Mouse (Mus musculus) megakaryocyte progenitor cell, adult 5-6 weeks (primary cell): ENCODE data around the gene Suz12. TPM values are rescaled to one million over a fixed set of nuclear protein-coding genes. Genes with fewer than 3 reads are reported as not detected.
"Not testable (repeated sequence)": the region's sequence is repeated elsewhere in the genome, so short reads cannot be mapped to it uniquely, and the experiment has no call there.

Experiments used
- ATAC-seq: replicated peaks from 2 replicates; pipeline ENCODE4 v1.8.0; 2016; ENCODE audit warnings: mild to moderate bottlenecking, moderate TSS enrichment, inconsistent platforms; ENCODE audit not compliant: poor library complexity
- total RNA-seq, 2 experiments: library from RNA; stranded (forward) in 1 of 2; stranded (reverse) in 1 of 2; fragments of 157-497, 149-512 nt in 1 of 2; fragments of 200-1000 nt in 1 of 2; gene quantifications; 2 replicates each; pipeline versions ENCODE4 v1.2.3 to v1.2.4; 2015 to 2017

Suz12 gene
- total RNA-seq, 2 experiments from 2014 or later: 81.3 to 138 TPM

DNA sequence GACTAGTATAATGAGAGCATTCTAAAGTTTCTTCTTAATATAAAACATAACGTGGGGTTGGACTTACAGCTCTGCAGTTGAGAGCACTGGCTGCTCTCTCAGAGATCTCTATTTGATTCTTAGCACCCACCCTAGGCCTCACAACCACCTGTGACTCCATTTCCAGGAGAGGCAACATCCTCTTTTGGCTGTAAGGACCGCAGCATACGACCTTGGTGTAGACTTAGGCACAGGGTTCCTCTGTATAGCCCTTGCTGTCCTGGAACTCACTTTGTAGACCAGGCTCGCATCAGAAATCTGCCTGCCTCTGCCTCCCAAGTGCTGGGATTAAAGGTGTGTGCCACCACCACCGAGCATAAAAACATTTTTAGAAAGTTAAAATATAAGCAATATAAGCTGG, 1.3 kb upstream of the Suz12 start:
- ATAC-seq: no peak

DNA sequence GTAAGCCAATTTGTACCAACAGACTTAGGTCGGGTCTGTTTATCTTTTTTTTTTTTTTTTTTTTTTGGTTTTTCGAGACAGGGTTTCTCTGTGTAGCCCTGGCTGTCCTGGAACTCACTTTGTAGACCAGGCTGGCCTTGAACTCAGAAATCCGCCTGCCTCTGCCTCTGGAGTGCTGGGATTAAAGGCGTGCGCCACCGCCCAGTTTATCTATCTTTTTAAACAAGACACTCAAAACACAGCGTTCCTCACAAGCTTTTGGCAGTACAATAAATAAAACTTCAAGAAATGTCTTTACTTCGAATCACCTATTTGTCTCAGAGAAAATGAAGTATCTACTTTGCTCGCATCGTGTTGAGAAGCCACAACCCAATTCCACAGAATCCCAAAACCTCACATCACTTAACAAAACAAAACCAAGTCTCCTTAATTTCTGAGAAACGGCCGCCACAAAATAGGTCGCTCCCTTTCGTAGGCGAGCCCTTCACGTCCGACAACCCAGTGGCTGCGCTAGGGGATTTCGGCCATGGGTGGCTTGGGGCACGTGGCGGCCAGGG, 793 bp upstream of the Suz12 start:
- ATAC-seq: no peak

DNA sequence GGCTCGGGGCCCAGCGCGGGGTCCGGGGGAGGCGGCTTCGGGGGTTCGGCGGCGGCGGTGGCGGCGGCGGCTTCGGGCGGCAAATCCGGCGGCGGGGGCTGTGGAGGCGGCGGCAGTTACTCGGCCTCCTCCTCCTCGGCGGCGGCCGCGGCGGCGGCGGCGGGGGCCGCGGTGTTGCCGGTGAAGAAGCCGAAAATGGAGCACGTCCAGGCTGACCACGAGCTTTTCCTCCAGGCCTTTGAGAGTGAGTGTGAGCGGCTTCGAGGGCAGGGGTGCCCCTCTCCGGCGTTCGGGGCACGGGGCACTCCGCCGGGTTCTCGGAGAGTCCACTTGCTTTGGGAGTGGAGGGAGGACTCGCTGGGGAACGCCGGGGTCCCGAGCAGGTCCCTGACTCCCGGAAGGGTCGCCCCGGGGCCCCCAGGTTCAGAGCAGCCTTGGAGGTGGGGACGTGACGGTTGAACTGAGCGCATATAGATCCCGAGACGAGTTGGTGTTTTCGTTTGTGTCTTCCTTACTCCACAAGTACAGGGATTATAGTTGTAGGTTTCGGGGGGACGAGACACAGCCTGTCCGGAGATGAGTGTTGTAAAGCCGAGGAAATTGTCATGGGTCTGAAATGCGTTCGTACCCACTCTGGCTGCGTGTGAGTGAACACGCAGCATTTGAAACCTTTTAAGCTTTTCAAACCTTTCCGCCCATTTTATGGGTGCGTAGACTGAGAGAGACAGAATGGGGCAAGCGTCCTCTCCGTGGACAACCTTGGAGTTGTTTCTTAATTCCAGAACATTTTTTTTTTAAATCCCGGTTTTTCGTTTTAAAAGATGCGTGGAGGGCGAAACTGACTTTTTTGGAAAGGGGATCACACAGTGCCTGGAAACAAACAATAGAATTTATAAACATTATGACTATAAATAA, 707 bp downstream of the Suz12 start:
- ATAC-seq: no peak

DNA sequence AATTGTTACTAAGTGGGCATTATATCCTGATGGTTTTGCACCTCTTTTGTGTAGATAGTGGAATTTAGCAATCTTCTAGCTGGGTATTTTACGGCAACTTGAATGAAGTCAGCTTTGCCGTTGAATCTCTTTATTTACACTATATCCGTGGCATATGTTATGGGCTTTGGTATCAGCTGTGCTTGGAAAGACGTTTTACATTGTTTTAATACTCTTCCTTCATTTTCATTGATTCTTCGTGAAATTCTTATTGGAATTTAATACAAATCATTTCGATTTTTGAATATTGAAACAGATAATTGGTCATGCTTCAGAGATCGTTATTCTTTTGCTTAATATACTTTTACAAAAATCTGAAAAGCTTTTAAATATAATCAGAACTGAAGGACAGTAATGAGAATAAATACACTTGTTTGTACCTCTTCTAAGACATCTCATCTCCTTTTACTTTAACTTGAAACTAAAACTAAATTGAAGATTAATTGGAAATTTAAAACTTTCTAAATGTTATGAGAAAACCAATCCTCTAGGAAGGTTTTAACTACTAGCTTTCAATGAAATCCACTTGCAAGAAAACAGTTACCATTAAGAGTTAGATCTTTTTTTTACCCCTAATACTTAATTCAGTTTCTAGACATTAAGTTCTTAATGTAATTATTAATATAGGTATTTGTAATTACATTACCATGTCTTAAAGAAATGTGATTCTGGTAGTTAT, 1.5 kb downstream of the Suz12 start:
- no peak for ATAC-seq

DNA sequence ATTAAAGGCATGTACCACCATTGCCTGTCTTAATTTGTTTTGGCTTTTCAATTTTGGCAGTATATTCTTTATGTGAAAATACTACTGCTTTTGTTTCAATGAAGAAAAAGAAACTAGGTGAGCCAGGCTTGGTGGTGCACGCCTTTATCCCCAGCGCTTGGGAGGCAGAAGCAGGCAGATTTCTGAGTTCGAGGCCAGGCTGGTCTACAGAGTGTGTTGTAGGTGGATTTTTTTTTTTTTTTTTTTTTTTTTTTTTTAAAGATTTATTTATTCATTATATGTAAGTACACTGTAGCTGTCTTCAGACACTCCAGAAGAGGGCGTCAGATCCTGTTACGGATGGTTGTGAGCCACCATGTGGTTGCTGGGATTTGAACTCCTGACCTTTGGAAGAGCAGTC, 23.6 kb downstream of the Suz12 start:
- not testable (repeated sequence) for ATAC-seq

DNA sequence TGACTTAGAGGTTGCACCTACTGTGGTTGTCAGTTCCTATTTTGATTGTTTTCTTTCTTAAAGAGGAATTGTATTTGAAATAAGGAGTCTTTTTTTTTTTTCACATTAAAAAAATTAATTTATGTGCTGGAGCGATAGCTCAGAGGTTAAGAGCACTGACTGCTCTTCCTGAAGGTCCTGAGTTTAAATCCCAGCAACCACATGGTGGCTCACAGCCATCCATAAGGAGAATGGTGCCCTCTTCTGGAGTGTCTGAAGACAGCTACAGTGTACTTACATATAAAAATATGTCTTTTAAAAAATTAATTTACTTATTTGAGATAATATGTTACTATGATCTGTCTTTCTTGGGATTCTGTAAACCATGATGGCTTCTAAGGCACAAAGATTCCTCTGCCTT, 26.9 kb downstream of the Suz12 start:
- ATAC-seq: no peak

DNA sequence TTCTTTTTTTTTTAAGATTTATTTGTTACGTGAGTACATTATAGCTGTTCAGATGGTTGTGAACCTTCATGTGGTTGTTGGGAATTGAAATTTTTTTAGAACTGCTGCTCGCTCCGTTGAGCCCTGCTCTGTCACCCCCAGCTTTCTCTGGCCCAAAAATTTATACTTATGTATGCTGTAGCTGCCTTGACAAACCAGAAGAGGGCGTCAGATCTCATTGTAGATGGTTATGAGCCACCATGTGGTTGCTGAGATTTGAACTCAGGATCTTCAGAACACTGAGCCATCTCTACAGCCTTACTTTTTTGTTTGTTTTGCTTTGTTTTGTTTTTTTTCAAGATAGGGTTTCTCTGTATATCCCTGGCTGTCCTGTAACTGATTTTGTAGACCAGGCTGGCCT, 28.4 kb downstream of the Suz12 start:
- no peak for ATAC-seq

DNA sequence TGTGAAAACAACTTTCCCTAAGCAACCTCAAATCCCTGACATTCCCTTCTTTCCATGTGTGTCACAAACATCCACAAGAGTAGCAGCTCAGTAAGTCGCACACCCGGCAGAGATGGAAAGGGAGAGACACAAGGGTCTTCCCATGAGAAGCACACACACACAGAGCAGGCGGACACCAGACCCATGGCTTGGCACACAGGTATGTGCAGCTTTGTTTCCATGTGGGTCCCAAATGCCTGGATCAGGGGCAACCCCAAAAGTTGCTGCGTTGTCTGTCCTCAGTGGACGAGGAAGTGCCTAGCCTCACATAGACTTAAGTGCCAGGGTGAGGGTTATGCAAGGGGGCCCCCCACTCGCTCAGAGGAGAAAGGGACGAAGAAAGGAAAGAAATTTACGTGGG, 44.6 kb downstream of the Suz12 start:
- no peak for ATAC-seq

DNA sequence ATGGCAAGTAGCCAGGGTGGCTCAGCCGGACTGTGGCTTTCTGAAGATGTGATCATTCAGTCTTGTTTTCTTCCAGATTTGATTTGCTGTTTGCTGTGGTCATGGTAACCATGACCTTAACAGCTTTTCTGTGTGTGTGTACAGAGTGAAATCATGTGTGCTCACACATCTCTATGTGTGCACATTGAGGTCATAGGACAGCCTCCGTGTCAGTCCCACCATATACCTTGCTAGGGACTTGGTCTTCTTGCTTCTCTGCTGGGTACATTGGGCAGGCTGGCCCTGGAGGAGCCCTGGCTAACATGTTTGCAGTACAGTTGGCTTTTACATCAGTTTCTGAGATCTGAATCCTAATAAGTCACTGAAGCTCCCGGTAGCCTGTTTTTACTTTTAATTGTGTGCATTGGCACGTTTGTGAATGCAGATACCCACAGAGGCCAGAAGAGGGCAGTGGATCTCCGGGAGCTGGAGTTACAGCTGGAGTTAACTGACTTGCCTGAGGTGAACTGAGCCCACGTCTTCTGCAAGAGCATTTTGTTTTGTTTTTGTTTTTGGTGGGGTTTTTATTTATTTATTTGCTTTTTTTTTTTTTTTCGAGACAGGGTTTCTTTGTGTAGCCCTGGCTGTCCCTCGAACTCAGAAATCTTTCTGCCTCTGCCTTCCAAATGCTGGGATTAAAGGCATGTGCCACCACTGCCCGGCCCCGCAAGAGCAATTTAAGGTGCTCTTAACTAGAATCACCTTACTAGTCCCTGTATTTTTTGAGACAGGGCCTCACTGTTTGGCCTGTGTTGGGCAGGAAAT, 49.9 kb downstream of the Suz12 start:
- peak; percentile 97 for ATAC-seq

DNA sequence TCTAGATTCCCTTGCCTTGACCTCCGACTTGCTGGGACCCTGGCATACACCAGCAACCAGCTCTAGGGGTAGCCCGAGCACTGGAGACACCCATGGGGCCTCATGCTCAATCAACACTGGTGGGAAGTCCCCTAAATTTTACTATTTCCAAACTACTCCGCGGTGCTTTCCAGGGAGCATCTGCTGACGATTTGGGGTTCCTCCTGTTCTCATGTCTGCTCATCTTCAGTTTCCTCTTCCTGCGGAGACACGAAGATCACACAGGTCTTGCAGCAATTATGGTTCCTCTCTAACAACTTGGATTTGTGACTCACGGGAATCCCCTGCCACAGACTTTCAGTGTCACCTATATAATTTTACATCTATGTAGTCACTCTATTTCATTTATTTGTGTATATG, 50.5 kb downstream of the Suz12 start:
- ATAC-seq: 0 out of 2 replicates have a peak, but pooled peaks have one; percentile 6

DNA sequence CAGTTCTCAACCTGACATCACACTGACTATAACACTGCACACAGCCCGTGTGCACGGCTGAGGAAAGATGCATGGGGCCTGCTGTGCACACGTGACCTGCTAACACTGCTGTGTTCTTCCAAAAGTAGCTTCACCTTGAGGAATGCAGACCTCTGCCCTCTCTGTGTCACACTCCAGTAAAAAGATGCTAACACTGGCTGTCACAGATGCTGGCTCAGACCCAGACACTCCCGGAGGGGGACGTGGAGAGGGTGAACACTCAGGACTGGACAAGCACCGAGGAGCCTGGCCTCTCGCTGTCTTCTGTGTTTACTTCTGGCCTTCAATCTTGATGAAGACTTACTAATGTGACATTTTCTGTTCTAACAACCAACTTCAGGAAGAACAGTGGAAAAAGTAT, 54.0 kb downstream of the Suz12 start:
- ATAC-seq: no peak

DNA sequence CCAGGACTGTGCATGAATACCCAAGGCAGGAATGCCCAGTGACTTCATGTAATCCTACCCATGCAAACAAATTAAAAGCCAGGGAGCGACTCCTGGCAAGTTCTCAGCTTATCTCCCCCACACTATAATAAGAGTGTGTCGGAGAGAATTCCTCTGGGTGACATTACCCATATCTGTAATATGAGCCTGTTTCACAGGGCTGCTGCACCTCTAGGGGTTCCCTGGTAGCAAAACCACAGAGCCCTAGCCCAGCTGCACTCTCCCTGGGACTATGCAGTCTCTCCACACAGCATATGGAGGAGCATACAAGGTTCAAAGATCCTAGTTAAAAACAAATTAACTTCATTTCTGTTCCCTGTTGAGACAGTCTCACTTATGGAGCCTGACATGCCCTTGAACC, 57.2 kb downstream of the Suz12 start:
- no peak for ATAC-seq

DNA sequence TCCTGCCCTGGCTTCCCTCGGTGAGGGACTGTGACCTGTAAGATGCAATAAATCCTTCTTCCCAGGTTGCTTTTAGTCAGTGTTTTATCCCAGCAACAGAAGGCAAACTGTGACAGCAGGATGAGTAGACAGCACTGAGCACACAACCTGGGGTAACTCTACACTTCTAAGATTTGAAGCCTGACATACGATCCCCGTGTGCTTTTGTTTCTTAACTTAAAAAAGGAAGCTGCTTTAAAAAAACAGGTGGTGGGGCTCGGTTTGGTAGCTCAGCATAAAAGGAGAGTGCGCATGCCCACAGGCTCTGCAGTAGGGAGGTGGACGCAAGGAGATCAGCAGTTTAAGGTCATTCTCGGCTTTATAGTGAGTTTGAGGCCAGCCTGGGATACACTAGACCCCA, 59.5 kb downstream of the Suz12 start:
- ATAC-seq: no peak

DNA sequence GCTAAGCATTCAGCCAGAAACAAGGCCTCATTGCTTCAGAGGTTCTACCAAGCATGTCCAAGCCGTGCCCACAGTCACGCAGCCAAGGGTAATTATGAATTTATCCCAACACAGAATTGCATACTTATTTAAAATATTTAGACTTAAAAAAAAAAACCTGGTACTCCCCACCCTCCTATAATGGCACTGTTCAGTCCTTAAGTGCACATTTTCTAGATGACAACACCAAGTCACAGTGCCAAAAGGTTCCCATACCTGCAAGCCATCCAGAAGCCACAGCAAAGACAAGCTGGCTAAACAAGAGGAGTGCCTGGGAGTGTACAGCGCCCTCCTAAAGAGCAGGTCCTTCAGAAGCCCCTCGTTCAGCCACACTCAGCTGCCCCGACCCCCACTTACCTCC, 60.3 kb downstream of the Suz12 start:
- no peak for ATAC-seq

DNA sequence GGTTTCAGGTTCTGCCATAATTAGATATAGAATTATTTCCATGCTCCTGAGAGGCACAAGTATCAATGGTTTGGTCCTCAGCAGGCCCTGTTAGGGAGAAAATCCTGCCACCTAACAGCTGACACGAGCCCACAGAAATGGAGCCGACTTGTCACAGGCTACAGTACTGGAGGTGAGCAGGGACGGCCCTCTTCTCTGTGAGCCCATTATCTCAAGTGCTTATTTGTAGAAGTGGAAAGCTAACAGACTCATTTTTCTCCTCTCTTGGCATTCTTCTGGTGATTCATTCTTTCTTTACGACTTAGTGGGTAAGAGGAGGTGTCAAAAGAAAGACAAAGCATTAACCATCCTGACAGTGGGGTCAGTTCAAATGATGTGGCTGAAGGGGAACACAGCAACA, 61.8 kb downstream of the Suz12 start:
- no peak for ATAC-seq

DNA sequence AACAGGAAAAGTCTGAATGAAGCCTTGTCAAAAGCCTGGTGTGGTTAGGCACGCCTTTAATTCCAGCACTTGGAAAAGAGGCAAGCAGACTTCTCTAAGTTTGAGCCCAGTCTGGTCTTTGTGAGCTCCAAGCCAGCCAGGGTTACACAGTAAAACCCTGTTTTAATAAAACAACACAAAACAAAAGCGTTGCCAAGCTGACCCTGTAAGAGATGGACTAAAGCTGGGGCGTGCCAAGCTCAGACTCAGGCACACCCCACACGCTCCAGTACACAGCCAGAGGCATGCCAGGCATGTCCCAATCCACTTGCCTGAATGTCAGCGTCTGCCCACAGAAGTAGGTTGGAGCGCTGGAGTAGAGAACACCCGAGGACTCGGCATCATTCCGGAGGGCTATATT, 63.2 kb downstream of the Suz12 start:
- no peak for ATAC-seq

DNA sequence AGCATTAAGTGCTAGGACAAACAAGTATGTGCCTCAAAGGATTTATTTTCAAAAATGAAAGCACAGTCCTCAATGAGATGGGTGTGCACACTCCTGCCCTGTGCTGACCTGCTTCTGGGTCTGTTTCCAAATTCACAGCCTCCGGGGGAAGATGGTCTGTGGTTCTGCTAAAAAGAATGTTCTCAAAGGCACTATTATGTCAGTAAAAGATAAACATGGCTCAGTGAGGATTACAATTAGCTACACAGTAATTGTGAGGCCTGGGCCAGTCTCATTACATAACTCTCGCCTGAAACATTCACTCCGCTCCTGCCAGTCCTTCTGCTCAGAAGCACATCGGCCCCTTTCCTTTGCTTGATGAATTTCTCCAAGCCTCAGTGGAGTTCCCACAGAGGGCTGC, 69.3 kb downstream of the Suz12 start:
- ATAC-seq: no peak

DNA sequence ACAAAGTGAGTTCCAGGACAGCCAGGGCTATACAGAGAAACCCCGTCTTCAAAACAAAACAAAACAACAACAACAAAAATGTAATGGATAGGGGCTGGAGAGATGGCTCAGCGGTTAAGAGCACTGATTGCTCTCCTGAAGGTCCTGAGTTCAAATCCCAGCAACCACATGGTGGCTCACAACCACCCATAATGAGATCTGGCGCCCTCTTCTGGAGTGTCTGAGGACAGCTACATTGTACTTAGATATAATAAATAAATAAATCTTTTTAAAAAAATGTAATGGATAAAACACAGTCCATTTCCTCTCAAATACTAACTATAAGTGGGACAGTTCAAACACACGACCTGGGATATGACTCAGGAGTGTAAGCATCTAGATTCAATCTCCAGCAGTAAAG, 73.5 kb downstream of the Suz12 start:
- ATAC-seq: not testable (repeated sequence)

DNA sequence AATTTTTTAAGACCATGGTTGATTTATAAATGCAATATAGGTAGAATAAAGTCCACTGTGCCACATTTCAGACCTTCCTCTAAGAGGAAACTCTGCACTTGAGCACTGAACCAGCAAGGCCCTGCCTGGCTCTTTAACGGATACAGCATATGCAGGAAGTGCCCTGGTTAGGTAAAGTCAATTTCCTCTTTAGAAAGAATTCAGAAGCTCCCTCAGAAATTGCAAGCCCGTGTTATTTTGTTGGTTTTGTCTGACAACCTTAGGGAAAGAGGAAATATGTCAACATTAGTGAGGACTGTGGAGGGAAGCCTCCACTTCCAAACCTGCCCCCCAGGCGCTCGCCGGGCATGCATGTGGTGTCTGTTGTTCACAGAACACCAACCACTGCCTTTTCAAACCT, 74.7 kb downstream of the Suz12 start:
- peak; percentile 81 for ATAC-seq

DNA sequence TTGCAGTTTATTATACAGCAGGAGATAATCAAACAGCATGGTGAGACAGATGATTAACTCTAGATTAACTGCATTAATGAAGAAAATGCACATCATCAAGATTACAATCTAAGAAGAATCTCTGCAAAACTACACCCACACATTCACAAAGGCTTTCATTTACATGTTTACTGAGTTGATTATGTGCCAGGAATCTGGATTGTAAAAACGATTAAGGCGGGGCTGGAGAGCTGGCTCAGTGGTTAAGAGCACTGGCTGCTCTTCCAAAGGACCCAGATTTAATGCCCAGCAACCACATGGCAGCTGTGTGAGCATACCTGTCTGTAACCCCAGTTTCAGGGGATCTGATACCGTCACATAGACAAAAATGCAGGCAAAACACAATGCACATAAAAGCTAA, 76.9 kb downstream of the Suz12 start:
- no peak for ATAC-seq

DNA sequence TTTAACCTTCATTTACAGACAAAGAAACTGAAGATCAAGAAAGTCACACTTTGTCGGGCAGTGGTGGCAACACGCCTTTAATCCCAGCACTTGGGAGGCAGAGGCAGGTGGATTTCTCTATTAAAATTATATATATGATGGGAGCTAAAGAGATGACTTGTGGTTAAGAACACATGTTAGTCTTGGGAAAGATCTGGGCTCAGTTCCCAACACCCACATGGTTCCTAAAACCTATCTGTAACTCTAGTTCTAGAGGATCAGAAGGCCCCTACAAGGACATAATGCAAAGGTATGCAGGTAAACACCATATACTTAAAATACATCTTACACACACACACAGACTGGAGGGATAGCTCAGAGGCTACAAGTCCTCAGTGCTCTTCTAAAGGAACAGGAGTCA, 78.1 kb downstream of the Suz12 start:
- no peak for ATAC-seq
